Mouse (Mus musculus): ENCODE data around the gene Prkci. TPM values are rescaled to one million over a fixed set of nuclear protein-coding genes. Genes with fewer than 3 reads are reported as not detected.

The Prkci gene
- polyA plus RNA-seq, 1 experiment, result 38.2 TPM

DNA sequence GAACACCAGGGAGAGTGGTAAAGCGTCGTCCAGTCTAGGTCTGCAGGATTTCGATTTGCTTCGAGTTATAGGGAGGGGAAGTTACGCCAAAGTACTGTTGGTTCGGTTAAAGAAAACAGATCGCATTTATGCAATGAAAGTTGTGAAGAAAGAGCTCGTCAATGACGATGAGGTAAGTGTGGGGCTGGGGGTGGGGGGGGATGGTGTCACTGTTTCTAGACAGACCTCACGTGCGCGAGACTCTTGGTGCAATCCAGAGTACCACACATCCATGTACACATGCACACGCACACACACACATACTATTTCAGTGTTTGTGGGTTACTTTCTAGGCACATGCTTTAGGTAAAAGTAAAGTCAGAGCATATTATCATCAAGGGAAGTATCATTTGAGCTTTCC, 42.3 kb downstream of the Prkci start:
- DNase-seq (ENCODE audit: extremely low spot score in 1 of 2, low spot score in 1 of 2), result no peak

DNA sequence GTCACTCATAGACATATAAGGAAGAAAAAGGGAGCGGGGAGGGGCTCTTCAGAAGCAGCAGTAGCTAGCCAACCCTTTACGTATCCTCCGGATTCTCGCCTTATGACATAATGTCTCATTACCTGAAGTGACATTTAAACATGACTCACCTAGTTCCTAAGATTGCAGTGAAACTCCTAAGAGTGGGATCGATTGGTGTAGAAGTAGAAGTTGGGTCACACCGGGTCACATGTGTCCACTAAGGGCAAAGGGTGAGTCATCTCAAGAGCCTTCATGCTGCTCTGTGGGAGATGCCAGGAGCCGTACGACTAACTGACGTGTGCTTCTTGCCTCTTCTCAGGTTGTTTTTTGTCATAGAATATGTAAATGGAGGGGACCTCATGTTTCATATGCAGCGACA, 43.1 kb downstream of the Prkci start:
- no peak for DNase-seq (ENCODE audit: extremely low spot score in 1 of 2, low spot score in 1 of 2)

- no peak for DNase-seq (ENCODE audit: extremely low spot score in 1 of 2, low spot score in 1 of 2)
Measured at GRCm38 (mm10) chr3:31042992-31043391, 47.4 kb downstream of the Prkci start.

DNA sequence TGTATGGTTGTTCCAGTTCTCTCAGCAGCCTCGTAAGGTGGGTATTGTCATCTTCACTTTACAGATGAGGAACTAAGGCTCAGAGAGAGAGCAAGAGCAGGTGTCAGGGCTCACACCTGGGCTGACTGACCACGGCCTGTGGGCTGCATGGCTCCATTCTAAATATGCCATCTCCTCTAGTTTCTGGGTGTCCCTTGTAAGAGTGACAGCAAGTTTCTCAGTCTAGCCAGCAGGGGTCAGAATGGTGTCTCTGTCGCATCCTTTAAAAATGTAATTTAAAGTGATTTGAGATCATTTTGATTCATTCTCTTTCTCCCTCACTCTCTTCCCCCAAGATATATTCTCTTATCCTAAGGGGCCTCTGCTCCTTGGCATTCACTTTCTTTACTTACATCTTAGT, 51.7 kb downstream of the Prkci start:
- DNase-seq (ENCODE audit: extremely low spot score in 1 of 2, low spot score in 1 of 2), result peak in 1 of 2 experiments; percentile 30

DNA sequence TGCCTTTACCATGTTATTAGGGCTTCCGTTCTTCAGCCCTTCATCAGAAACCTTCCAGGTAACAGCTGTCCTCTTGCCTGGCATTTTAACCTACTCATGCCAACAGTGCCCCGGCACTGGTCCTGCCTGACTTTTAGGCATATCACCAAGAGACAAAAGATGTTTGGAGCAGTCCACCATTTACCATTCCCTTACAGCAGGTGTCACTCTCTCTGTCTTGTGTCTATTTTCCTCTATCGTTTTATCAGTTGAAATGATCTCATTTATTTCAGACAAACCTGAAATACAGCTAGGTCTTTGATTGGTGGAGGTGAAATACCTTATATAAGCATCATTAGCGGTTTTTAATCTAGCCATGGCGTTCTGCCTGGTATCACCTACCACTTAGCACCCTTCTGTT, 53.5 kb downstream of the Prkci start:
- DNase-seq (ENCODE audit: extremely low spot score in 1 of 2, low spot score in 1 of 2), result no peak

- no peak for DNase-seq (ENCODE audit: extremely low spot score in 1 of 2, low spot score in 1 of 2)
Measured at GRCm38 (mm10) chr3:31050375-31050774, 54.8 kb downstream of the Prkci start.

DNA sequence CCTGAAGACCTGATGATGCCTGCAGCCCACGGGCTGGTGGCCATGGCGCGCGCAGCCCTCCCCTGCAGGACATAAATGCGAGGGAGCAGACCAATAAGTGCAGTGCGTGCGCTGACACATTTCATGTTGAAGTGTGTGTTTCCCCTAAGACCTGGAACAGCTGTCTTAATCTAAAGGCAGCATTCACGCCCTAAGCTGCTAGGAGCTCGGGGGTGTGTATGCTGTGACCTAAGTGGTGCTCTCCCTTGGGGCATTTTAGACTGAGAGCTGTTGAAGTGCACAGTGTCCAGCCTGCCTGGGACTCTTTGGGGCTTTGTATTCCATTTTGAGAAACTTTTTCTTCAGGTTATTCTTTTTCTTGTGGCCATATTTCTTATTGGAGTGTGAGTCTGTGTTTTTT, 56.2 kb downstream of the Prkci start:
- no peak for DNase-seq (ENCODE audit: extremely low spot score in 1 of 2, low spot score in 1 of 2)

- DNase-seq (ENCODE audit: extremely low spot score in 1 of 2, low spot score in 1 of 2), result no peak
Measured at GRCm38 (mm10) chr3:31053191-31053590, 57.6 kb downstream of the Prkci start.

DNA sequence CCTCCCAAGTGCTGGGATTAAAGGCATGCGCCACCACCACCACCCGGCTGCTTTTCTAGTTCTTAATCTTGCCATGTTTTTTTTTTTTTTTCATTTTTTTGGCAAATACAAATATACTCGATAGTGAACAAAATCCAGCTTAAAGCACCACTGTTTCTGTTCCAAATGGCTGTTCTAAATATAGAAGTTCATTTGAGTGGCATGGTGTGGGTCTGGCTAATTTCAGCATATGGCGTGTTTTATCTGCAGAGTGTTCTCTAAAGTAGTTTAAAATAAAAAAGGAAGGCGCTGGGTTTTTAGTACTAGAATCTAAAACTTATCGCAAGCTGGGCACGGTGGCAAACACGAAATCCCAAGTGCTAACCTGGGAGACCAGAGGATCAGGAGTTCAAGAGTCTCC, 59.3 kb downstream of the Prkci start:
- no peak for DNase-seq (ENCODE audit: extremely low spot score in 1 of 2, low spot score in 1 of 2)

DNA sequence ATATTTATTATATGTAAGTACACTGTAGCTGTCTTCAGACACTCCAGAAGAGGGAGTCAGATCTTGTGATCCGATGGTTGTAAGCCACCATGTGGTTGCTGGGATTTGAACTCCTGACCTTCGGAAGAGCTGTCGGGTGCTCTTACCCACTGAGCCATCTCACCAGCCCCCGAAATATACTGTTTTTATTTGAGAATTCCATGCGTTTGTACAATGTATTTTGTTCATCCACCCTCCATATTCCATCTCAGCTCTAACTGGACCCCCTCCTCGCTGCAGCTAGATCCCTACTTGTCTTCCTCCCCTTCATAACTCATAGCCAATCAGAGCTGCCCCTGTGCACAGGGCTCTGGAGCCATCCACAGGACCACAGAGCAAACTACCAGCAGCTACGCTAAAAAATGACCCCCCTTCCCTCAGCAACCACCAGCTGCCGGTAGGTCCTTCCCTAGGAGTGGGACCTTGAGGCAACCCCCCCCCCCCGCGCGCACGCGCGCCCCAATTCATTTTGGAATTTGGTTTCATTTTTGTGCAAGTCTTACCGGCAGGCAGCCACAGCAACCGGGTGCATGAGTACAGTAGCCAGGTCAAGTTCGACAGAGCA, 60.6 kb downstream of the Prkci start:
- no peak for DNase-seq (ENCODE audit: extremely low spot score in 1 of 2, low spot score in 1 of 2)

DNA sequence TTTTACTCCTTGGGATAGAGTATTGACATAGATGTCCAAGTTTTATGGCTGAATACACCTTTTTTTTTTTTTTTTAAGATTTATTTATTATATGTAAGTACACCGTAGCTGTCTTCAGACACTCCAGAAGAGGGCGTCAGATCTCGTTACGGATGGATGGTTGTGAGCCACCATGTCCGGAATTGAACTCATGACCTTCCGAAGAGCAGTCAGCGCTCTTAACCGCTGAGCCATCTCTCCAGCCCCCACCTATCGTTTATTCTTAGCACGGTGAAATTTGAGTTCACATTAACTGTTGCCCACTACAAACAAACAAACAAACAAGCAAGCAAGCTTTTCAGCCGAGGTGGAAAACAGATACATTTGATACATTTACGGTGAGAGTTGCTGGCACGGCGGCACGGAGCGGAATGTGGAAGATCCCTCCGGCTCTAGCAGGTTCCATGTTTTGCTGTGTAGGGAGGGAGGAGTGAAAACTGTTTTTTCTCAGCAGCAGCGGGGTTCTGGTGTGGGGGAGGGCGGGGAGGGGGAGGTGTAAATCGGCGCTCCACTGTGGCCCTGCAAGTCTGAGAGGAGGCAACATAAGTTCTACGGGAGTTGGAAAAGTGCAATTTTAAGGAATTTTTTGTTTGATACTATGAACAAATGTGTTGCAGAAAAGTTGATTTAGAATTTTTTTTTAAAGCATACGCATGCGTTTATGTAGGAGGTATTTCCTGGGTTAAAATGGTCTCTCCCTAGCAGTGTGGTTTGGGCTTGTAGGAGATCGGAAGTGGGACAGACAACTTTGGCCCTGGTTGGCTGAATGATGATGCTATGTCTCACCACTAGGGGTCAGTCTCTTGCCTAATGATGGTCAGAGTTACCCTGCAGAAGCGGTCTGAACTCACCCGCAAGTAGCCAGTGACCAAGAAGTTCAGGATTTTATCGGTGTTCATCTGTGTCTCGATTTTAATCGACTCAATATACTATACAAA, 61.4 kb downstream of the Prkci start:
- DNase-seq (ENCODE audit: extremely low spot score in 1 of 2, low spot score in 1 of 2), result peak; percentile 74 to 90

GRCm38 (mm10) chr3:31060745-31061102, 65.2 kb downstream of the Prkci start:
- no peak for DNase-seq (ENCODE audit: extremely low spot score in 1 of 2, low spot score in 1 of 2)

DNA sequence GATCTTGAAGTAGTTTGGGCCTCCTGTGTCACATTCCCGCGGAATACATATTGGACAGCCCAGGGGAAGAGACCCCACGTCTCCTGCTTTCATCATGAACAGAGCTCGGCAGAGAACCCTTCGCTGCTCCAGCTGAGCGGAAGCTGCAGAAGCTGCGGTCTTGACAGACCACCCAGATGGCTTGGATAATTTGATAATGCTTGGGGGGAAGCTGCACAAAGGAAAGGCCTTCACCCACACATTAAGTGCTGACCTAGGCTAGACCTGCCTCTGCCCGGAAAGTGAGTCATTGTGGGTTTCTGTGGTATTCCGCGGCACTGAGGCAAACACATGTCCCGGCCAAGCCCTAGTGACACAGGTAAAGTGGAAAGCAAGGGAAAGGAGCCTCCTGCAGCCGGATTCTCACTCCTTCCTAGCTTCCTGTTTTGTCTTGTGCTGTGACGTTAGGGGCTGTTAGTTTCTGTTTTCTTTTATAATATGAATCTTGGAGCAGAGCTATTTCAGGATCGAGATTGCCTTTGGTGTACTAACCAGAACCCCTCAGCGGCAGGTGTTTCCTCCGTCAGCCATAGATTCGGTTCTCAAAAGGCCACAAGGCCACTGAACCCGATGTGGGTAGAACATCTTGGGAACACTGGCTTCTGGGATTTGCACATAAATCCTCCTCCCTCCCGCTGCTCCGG, 65.7 kb downstream of the Prkci start:
- DNase-seq (ENCODE audit: extremely low spot score in 1 of 2, low spot score in 1 of 2), result no peak

DNA sequence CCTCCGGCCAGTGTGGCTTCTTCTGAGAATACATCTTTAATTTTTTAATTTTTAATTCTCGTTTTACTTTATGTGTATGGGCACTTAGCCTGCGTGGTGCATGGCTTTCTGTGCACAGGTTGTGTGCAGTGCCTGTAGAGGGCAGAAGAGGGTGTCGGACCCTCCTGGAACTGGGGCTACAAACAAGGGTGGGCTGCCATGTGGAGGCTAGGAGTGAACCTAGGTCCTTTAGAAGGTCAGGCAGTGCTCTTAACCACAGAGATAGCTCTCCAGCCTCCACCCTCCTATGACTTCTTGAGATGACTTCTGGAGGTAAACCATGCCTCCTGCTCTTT, 66.2 kb downstream of the Prkci start:
- no peak for DNase-seq (ENCODE audit: extremely low spot score in 1 of 2, low spot score in 1 of 2)

- DNase-seq (ENCODE audit: extremely low spot score in 1 of 2, low spot score in 1 of 2), result no peak
Measured at GRCm38 (mm10) chr3:31062325-31062724, 66.8 kb downstream of the Prkci start.

GRCm38 (mm10) chr3:31068482-31068881, 72.9 kb downstream of the Prkci start:
- peak in 1 of 2 experiments; percentile 59 for DNase-seq (ENCODE audit: extremely low spot score in 1 of 2, low spot score in 1 of 2)

GRCm38 (mm10) chr3:31071804-31072203, 76.3 kb downstream of the Prkci start:
- no peak for DNase-seq (ENCODE audit: extremely low spot score in 1 of 2, low spot score in 1 of 2)

- DNase-seq (ENCODE audit: extremely low spot score in 1 of 2, low spot score in 1 of 2), result no peak
Measured at GRCm38 (mm10) chr3:31075808-31076207, 80.3 kb downstream of the Prkci start.

DNA sequence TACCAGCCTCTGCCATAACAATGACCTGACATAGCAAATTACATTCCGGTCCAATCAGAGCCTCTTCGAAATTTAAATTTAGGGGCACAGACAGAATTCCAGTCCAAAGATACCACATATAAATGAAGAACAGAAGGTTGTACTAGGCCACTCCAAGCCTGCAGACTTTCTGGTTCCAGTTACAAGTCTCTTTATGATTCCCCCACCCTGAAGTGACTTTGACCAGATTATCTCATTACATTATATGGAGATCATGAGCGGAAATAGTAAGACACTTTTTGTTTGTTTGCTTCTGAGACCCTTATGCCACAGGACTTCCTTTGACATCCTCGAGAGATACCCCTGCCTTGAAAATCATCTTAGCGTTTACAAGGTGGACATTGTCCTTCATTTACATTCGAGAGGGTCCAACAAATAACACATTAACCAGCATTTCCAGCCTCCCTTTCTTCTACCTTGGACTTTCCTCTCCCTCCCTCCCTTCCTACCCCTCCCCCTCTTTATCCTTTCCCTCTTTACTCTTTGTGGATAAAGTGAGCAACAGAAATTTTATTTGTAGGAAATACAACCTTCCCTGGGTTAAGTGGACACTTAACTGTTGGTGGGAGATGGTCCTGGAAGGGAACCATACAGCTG, 81.6 kb downstream of the Prkci start:
- no peak for DNase-seq (ENCODE audit: extremely low spot score in 1 of 2, low spot score in 1 of 2)

DNA sequence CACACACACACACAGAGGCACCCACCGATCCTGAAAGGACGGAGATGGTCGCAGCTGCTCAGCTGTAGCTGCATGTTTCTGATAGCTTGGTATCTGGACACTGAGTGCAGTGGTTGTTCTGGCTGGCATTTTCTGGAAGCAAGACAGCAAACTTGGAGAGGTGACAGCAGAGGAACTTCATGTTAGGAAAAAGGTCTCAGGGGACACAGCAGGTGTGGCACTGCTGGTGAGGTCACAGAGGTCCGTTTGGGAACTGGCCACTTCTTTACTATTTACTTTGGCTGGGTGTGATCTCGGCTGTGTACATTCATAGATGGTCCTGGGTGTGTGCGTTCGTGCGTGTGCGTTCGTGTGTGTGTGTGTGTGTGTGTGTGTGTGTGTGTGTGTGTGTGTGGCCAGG, 83.9 kb downstream of the Prkci start:
- no peak for DNase-seq (ENCODE audit: extremely low spot score in 1 of 2, low spot score in 1 of 2)

Measured in frontal cortex, adult 2 months (tissue).